Comparison of ENCODE assay signal across 26 mouse cellular contexts in the genomic region with DNA sequence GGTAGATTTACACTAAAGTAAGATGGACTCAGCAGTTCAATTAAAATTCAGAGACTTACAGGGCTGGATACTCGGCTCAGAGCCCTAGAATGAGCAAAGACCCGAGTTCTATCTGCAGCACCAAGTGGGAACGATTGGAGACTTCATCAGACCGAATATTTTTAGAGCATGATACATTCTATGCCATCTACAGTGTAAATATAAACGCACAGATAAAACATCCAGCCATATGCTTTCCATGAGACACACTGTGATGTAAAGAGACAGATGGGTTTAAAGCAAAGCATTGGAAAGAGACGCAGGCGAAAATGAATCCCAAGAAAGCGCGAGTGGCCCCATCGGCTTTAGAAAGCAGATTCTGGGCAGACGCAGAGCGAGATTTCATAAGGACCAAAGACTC.
DNase-seq lines count a peak whose midpoint lies in the region; ATAC-seq lines count a peak whose summit lies in the region.
"Had no signal": no experiment of that assay in that cellular context is flagged by ENCODE, and none has a peak within 500 bp of the region (broad histone marks: within the 10 kb centered on the region; RNA-seq: fewer than 3 reads in every experiment).

No protein-coding gene starts in this region.

- H3K4me3 ChIP-seq in forebrain, embryonic 15.5 days: no peak overlapping the region
- no peak overlapping the region for H3K4me3 ChIP-seq in forebrain, embryonic 10.5 days
- no peak overlapping the region for H3K4me3 ChIP-seq in forebrain, embryonic 16.5 days (replicated peaks; ENCODE audit: low read length)
- H3K4me3 ChIP-seq: embryonic facial prominence, embryonic 13.5 days; erythroblast, embryonic 14.5 days; hindbrain, embryonic 13.5 days; kidney, embryonic 15.5 days; liver, embryonic 13.5 days; neural tube, embryonic 12.5 days had no signal

- no peak overlapping the region for H3K27ac ChIP-seq in forebrain, embryonic 15.5 days (replicated peaks)
- H3K27ac ChIP-seq in forebrain, embryonic 10.5 days: no peak overlapping the region
- H3K27ac ChIP-seq in forebrain, embryonic 16.5 days (ENCODE audit: low read length): no peak overlapping the region
- H3K27ac ChIP-seq: embryonic facial prominence, embryonic 13.5 days; hindbrain, embryonic 13.5 days; kidney, embryonic 15.5 days; liver, embryonic 13.5 days; neural tube, embryonic 12.5 days had no signal

- no peaks in the 10 kb centered on the region for H3K9me3 ChIP-seq in forebrain, embryonic 15.5 days
- no peaks in the 10 kb centered on the region for H3K9me3 ChIP-seq in forebrain, embryonic 10.5 days
- H3K9me3 ChIP-seq in forebrain, embryonic 16.5 days (ENCODE audit: control insufficient read depth, low read length): no peaks in the 10 kb centered on the region
- H3K9me3 ChIP-seq: embryonic facial prominence, embryonic 13.5 days; hindbrain, embryonic 13.5 days; kidney, embryonic 15.5 days; liver, embryonic 13.5 days; neural tube, embryonic 12.5 days had no signal

- H3K4me2 ChIP-seq in forebrain, embryonic 15.5 days (replicated peaks): no peak overlapping the region
- no peak overlapping the region for H3K4me2 ChIP-seq in forebrain, embryonic 16.5 days (ENCODE audit: low read length)
- H3K4me2 ChIP-seq: embryonic facial prominence, embryonic 13.5 days; hindbrain, embryonic 13.5 days; kidney, embryonic 15.5 days; liver, embryonic 13.5 days; lung, embryonic 14.5 days; neural tube, embryonic 12.5 days had no signal

- no peaks in the 10 kb centered on the region for H3K36me3 ChIP-seq in forebrain, embryonic 15.5 days
- no peaks in the 10 kb centered on the region for H3K36me3 ChIP-seq in forebrain, embryonic 10.5 days (replicated peaks)
- no peaks in the 10 kb centered on the region for H3K36me3 ChIP-seq in forebrain, embryonic 16.5 days (ENCODE audit: control insufficient read depth, insufficient read depth)
- H3K36me3 ChIP-seq: embryonic facial prominence, embryonic 13.5 days; hindbrain, embryonic 13.5 days; kidney, embryonic 15.5 days; liver, embryonic 13.5 days; neural tube, embryonic 12.5 days had no signal

- H3K4me1 ChIP-seq in forebrain, embryonic 15.5 days: peaks cover 4% of the 10 kb centered on the region; the same call in 1 of the 2 replicates
- H3K4me1 ChIP-seq in forebrain, embryonic 10.5 days: no peaks in the 10 kb centered on the region
- H3K4me1 ChIP-seq in forebrain, embryonic 16.5 days (replicated peaks; ENCODE audit: control insufficient read depth, insufficient read depth, low read length): peaks cover 3% of the 10 kb centered on the region
- H3K4me1 ChIP-seq: embryonic facial prominence, embryonic 13.5 days; hindbrain, embryonic 13.5 days; kidney, embryonic 15.5 days; liver, embryonic 13.5 days; neural tube, embryonic 12.5 days had no signal

- no peaks in the 10 kb centered on the region for H3K27me3 ChIP-seq in forebrain, embryonic 15.5 days
- no peaks in the 10 kb centered on the region for H3K27me3 ChIP-seq in forebrain, embryonic 10.5 days (ENCODE audit: poor library complexity, severe bottlenecking)
- no peaks in the 10 kb centered on the region for H3K27me3 ChIP-seq in forebrain, embryonic 16.5 days (replicated peaks; ENCODE audit: control insufficient read depth, insufficient read depth, low read length)
- H3K27me3 ChIP-seq: hindbrain, embryonic 13.5 days; neural tube, embryonic 12.5 days had no signal

- WGBS in forebrain, embryonic 15.5 days: 77% methylated on average over 12 of the region's 12 CpGs
- 89% methylated on average over 12 of the region's 12 CpGs for WGBS in forebrain, embryonic 10.5 days
- WGBS in forebrain, embryonic 16.5 days: 72% methylated on average over 12 of the region's 12 CpGs

- no peak overlapping the region for H3K9ac ChIP-seq in forebrain, embryonic 15.5 days (replicated peaks)
- no peak overlapping the region for H3K9ac ChIP-seq in forebrain, embryonic 16.5 days (replicated peaks; ENCODE audit: low read depth, low read length)
- H3K9ac ChIP-seq: embryonic facial prominence, embryonic 13.5 days; hindbrain, embryonic 13.5 days; kidney, embryonic 15.5 days; liver, embryonic 13.5 days; lung, embryonic 14.5 days; neural tube, embryonic 12.5 days had no signal

- 0 out of 2 replicates have a peak, but pooled peaks have one; percentile 43 for ATAC-seq in forebrain, embryonic 15.5 days (replicated peaks)
- peak; percentile 57 for ATAC-seq in forebrain, embryonic 16.5 days
- ATAC-seq: CD4-positive, CD25-positive, alpha-beta regulatory T cell, adult 4 months had no signal

- DNase-seq in forebrain, embryonic 10.5 days (ENCODE audit: extremely low spot score, low spot score): no peak
- peak; percentile 71 for DNase-seq in right cerebral cortex, adult 18-20 months
- no peak for DNase-seq in right cerebral cortex, postnatal 14 days
- DNase-seq in right cerebral cortex, postnatal 36 days (ENCODE audit: low spot score in 2 of 2): peak; percentile 52 to 69
- no peak for DNase-seq in thymus, postnatal 4 days
- DNase-seq in cerebellum, postnatal 14 days: no peak
- DNase-seq: adrenal gland, postnatal 25 days; cerebellum, adult 18-20 months; cerebellum, postnatal 25 days; embryo, embryonic 11 days; heart, postnatal 36 days; kidney, adult 11 months; kidney, postnatal 36 days; liver, embryonic 13.5 days; lung, embryonic 14.5 days; midbrain, embryonic 14.5 days; spleen, adult 18-20 months; thymus, postnatal 25 days had no signal

Comparison
In these comparisons a context has a peak if more than half of its experiments do, and no peak if none do; other contexts are left out.
1. DNase-seq: peak in right cerebral cortex, adult 18-20 months (single experiment) and right cerebral cortex, postnatal 36 days (2 of 2); none in forebrain, embryonic 10.5 days (single experiment), right cerebral cortex, postnatal 14 days (single experiment), thymus, postnatal 4 days (single experiment) and cerebellum, postnatal 14 days (0 of 2).